Mouse (Mus musculus) kidney, adult 2 months (tissue): ENCODE measurements around the gene Snx4.

Experiments used
- CTCF ChIP-seq: fragments of 200-500 bp; conservative IDR thresholded peaks from 2 replicates; pipeline ENCODE4 v1.5.1; 2011; ENCODE audit warnings: low read depth, mild to moderate bottlenecking, control low read depth, low read length, moderate library complexity, mixed read lengths; ENCODE audit not compliant: insufficient read depth, insufficient read length
- POLR2A ChIP-seq: fragments of 200-500 bp; IDR thresholded peaks from one replicate; pipeline ENCODE4 v1.6.1; 2011; ENCODE audit warnings: low read depth, low read length, control low read depth

DNA sequence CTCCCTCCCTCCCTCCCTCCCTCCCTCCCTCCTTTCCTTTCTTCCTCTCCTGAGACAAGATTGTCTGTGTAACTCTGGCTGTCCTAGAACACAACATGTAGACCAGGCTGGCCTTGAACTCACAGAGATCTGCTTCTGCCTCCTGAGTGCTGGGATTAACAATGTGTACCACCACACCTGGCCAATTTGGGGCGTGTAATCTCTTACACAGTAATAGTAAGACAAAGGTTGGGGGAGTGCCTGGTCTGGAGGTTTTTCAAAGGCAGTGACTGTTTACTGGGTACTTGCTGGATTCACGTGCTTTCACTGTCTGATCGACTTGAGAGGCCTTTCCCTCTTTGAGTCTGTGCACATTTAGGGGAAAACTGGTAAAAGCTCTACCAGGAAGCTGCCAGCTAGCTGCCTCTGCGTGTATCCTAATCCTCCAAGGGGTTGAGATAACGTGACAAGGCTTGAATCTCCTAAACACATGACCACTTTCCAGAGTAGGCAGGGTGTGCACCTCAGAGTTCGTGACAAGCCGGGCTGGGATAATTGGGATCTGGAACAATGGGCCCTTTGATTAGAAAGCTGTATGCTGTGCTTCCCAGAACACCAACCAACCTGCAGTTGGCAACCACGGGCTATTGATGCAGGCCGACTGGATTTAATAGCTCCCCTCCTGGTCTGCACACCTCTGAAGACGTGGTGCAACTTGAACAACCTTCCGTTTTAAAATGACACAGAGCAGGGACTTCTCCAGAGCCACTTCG lies 74.6 kb downstream of the Snx4 start:
- TF ChIP-seq CTCF (no peak), POLR2A (no peak)
